In genomic region chr10:93023295-93023694, GRCm38 (mm10) we compare ENCODE assay signal across 33 mouse cellular contexts. TPM values are rescaled to one million over a fixed set of nuclear protein-coding genes. Genes with fewer than 3 reads are reported as not detected.
"Had no signal": no experiment of that assay in that cellular context is flagged by ENCODE, and none has a peak within 500 bp of the region (broad histone marks: within the 10 kb centered on the region; RNA-seq: fewer than 3 reads in every experiment).

No protein-coding gene starts in this region.

- H3K27me3 ChIP-seq: limb, embryonic 12.5 days; limb, embryonic 15.5 days; liver, embryonic 13.5 days; lung, embryonic 15.5 days; megakaryocyte, embryonic 14.5 days; midbrain, embryonic 12.5 days; midbrain, embryonic 13.5 days; midbrain, embryonic 15.5 days; neural tube, embryonic 12.5 days had no signal

- ATAC-seq: liver, embryonic 12.5 days; liver, postnatal 0 days; lung, postnatal 0 days; midbrain, embryonic 13.5 days; midbrain, embryonic 15.5 days; midbrain, embryonic 16.5 days had no signal

- H3K4me1 ChIP-seq: limb, embryonic 10.5 days; limb, embryonic 12.5 days; limb, embryonic 13.5 days; limb, embryonic 15.5 days; liver, embryonic 12.5 days; liver, embryonic 13.5 days; liver, embryonic 15.5 days; lung, embryonic 15.5 days; midbrain, embryonic 12.5 days; midbrain, embryonic 13.5 days; midbrain, embryonic 15.5 days; neural tube, embryonic 12.5 days had no signal

- H3K4me2 ChIP-seq: limb, embryonic 12.5 days; limb, embryonic 13.5 days; limb, embryonic 15.5 days; liver, embryonic 11.5 days; liver, embryonic 12.5 days; liver, embryonic 13.5 days; liver, embryonic 15.5 days; lung, embryonic 14.5 days; lung, embryonic 15.5 days; midbrain, embryonic 11.5 days; midbrain, embryonic 12.5 days; midbrain, embryonic 13.5 days; midbrain, embryonic 15.5 days; neural tube, embryonic 12.5 days had no signal

- H3K36me3 ChIP-seq: limb, embryonic 10.5 days; limb, embryonic 12.5 days; limb, embryonic 13.5 days; limb, embryonic 15.5 days; liver, embryonic 12.5 days; liver, embryonic 13.5 days; liver, embryonic 15.5 days; lung, embryonic 15.5 days; midbrain, embryonic 10.5 days; midbrain, embryonic 12.5 days; midbrain, embryonic 13.5 days; midbrain, embryonic 15.5 days; neural tube, embryonic 12.5 days had no signal

- H3K4me3 ChIP-seq: limb, embryonic 10.5 days; limb, embryonic 12.5 days; limb, embryonic 13.5 days; limb, embryonic 15.5 days; liver, embryonic 12.5 days; liver, embryonic 13.5 days; liver, embryonic 15.5 days; lung, embryonic 15.5 days; midbrain, embryonic 10.5 days; midbrain, embryonic 12.5 days; midbrain, embryonic 13.5 days; midbrain, embryonic 15.5 days; myocyte; neural tube, embryonic 12.5 days had no signal

- H3K9ac ChIP-seq: limb, embryonic 12.5 days; limb, embryonic 13.5 days; limb, embryonic 15.5 days; liver, embryonic 12.5 days; liver, embryonic 13.5 days; liver, embryonic 14.5 days; liver, embryonic 15.5 days; liver, postnatal 0 days; lung, embryonic 14.5 days; lung, embryonic 15.5 days; midbrain, embryonic 12.5 days; midbrain, embryonic 13.5 days; midbrain, embryonic 15.5 days; neural tube, embryonic 12.5 days had no signal

- H3K9me3 ChIP-seq: limb, embryonic 10.5 days; limb, embryonic 12.5 days; limb, embryonic 13.5 days; limb, embryonic 15.5 days; liver, embryonic 12.5 days; liver, embryonic 13.5 days; liver, embryonic 15.5 days; lung, embryonic 15.5 days; megakaryocyte, embryonic 14.5 days; midbrain, embryonic 10.5 days; midbrain, embryonic 12.5 days; midbrain, embryonic 13.5 days; midbrain, embryonic 15.5 days; neural tube, embryonic 12.5 days had no signal

- H3K27ac ChIP-seq: limb, embryonic 10.5 days; limb, embryonic 12.5 days; limb, embryonic 13.5 days; limb, embryonic 15.5 days; liver, embryonic 12.5 days; liver, embryonic 13.5 days; liver, embryonic 14.5 days; liver, embryonic 15.5 days; lung, embryonic 15.5 days; macrophage; midbrain, embryonic 10.5 days; midbrain, embryonic 12.5 days; midbrain, embryonic 13.5 days; midbrain, embryonic 15.5 days; neural tube, embryonic 12.5 days had no signal

- DNase-seq: left cerebral cortex, postnatal 4 days; liver; liver, embryonic 13.5 days; liver, postnatal 0 days; lung, adult 18-20 months; lung, adult 2 months; lung, embryonic 14.5 days; lung, postnatal 10 days; lung, postnatal 14 days; lung, postnatal 36 days; lung, postnatal 4 days; midbrain, embryonic 14.5 days had no signal

RNA-seq across cellular contexts. Expression of gene Cfap54, which starts 58.1 kb away (rescaled TPM):
- polyA plus RNA-seq: liver, embryonic 16.5 days; macrophage had no signal
